Comparison of ENCODE assay signal across 20 mouse cellular contexts in genomic region chr1:183619451-183620059, GRCm38 (mm10).
DNase-seq lines count a peak whose midpoint lies in the region; ATAC-seq and TF ChIP-seq lines count a peak whose summit lies in the region.
"Had no signal": no experiment of that assay in that cellular context is flagged by ENCODE, and none has a peak within 500 bp of the region (broad histone marks: within the 10 kb centered on the region; RNA-seq: fewer than 3 reads in every experiment).

No protein-coding gene starts in this region.

- no peak overlapping the region for H3K9ac ChIP-seq in neural tube, embryonic 15.5 days (replicated peaks)
- H3K9ac ChIP-seq in CH12.LX (ENCODE audit: insufficient read depth, low read depth): no peak overlapping the region
- H3K9ac ChIP-seq: embryonic facial prominence, embryonic 12.5 days; forebrain, embryonic 13.5 days; forebrain, embryonic 15.5 days; forebrain, postnatal 0 days had no signal

- 76% methylated on average over 9 of the region's 9 CpGs for WGBS in neural tube, embryonic 15.5 days

- H3K4me1 ChIP-seq in neural tube, embryonic 15.5 days: 0 out of 2 replicates have a peak, but pooled peaks cover 3% of the 10 kb centered on the region
- peaks cover 0 to 10% of the 10 kb centered on the region in 2 experiments; a peak in 2 of 4 replicates for H3K4me1 ChIP-seq in CH12.LX (ENCODE audit: control insufficient read depth in 1 of 2, insufficient read depth in 2 of 2)
- H3K4me1 ChIP-seq: embryonic facial prominence, embryonic 10.5 days; embryonic facial prominence, embryonic 12.5 days; forebrain, embryonic 13.5 days; forebrain, embryonic 15.5 days had no signal

- in situ Hi-C loops in CH12.LX (cut with MboI; ENCODE audit: low pct_ligation_motif_present, low pct_unique_long_range_greater_than_20kb, low sequenced_read_pairs): no loop called here

- no peak overlapping the region for H3K27ac ChIP-seq in neural tube, embryonic 15.5 days (replicated peaks)
- no peak overlapping the region for H3K27ac ChIP-seq in CH12.LX (ENCODE audit: insufficient read depth, low read depth)
- H3K27ac ChIP-seq: embryonic facial prominence, embryonic 10.5 days; embryonic facial prominence, embryonic 12.5 days; forebrain, embryonic 13.5 days; forebrain, embryonic 15.5 days had no signal

- no peak for ATAC-seq in neural tube, embryonic 15.5 days (ENCODE audit: low FRiP score)
- ATAC-seq: activated CD4-positive, CD25-positive, alpha-beta regulatory T cell, adult 4 months; CD4-positive, CD25-positive, alpha-beta regulatory T cell, adult 4 months; forebrain, embryonic 13.5 days; forebrain, embryonic 15.5 days; forebrain, postnatal 0 days had no signal

- peak; percentile 2 for DNase-seq in neural tube, embryonic 10.5 days (ENCODE audit: extremely low spot score, low spot score)
- peak; percentile 53 for DNase-seq in CH12.LX (ENCODE audit: extremely low read depth)
- no peak for DNase-seq in kidney, adult 9 months
- DNase-seq in urinary bladder, postnatal 25 days (ENCODE audit: low spot score): no peak
- DNase-seq: adrenal gland, adult 8-10 months; adrenal gland, postnatal 14 days; adrenal gland, postnatal 36 days; cerebellum, adult 11-12 months; cerebellum, adult 2 months; cerebellum, adult 9-10 months; cerebellum, postnatal 10 days; cerebellum, postnatal 25 days; forebrain, postnatal 0 days had no signal

- no peak overlapping the region for H3K4me3 ChIP-seq in neural tube, embryonic 15.5 days (replicated peaks)
- no peak overlapping the region for H3K4me3 ChIP-seq in CH12.LX (replicated peaks in 1 of 3; ENCODE audit: low read depth in 2 of 3, low read length in 2 of 3, poor library complexity in 1 of 3)
- H3K4me3 ChIP-seq: embryonic facial prominence, embryonic 10.5 days; embryonic facial prominence, embryonic 12.5 days; forebrain, embryonic 13.5 days; forebrain, embryonic 15.5 days had no signal

- dilution Hi-C loops in CH12.LX (cut with MboI; ENCODE audit: extremely low pct_ligation_motif_present, extremely low pct_unique_long_range_greater_than_20kb, low sequenced_read_pairs): no loop called here

- TF ChIP-seq CTCF in CH12.LX (conservative IDR thresholded peaks at IDR 0.05 in 1 of 2, IDR thresholded peaks at IDR 0.05 in 1 of 2; ENCODE audit: low read depth in 2 of 2, low read length in 2 of 2): no peak

- no peaks in the 10 kb centered on the region for H3K36me3 ChIP-seq in neural tube, embryonic 15.5 days
- H3K36me3 ChIP-seq in CH12.LX (replicated peaks in 1 of 2; ENCODE audit: control insufficient read depth in 1 of 2, insufficient read depth in 1 of 2, low read length in 1 of 2): no peaks in the 10 kb centered on the region
- H3K36me3 ChIP-seq: embryonic facial prominence, embryonic 10.5 days; embryonic facial prominence, embryonic 12.5 days; forebrain, embryonic 15.5 days had no signal

- H3K79me2 ChIP-seq in CH12.LX (replicated peaks; ENCODE audit: control insufficient read depth, extremely low read depth, insufficient read depth, poor library complexity, severe bottlenecking): no peaks in the 10 kb centered on the region

- H3K9me3 ChIP-seq in neural tube, embryonic 15.5 days (replicated peaks): no peaks in the 10 kb centered on the region
- no peaks in the 10 kb centered on the region for H3K9me3 ChIP-seq in CH12.LX (replicated peaks; ENCODE audit: low read length)
- H3K9me3 ChIP-seq: embryonic facial prominence, embryonic 10.5 days; embryonic facial prominence, embryonic 12.5 days; forebrain, embryonic 13.5 days; forebrain, embryonic 15.5 days had no signal

- TF ChIP-seq POLR2A in CH12.LX (IDR thresholded peaks at IDR 0.05; ENCODE audit: low read depth, low read length): no peak

- TF ChIP-seq RAD21 in CH12.LX (IDR thresholded peaks at IDR 0.05; ENCODE audit: low read depth, low read length): no peak

- no peaks in the 10 kb centered on the region for H3K27me3 ChIP-seq in neural tube, embryonic 15.5 days (replicated peaks)
- H3K27me3 ChIP-seq in CH12.LX (replicated peaks): no peaks in the 10 kb centered on the region
- H3K27me3 ChIP-seq: embryonic facial prominence, embryonic 12.5 days; forebrain, embryonic 13.5 days; forebrain, embryonic 15.5 days had no signal

- H3K4me2 ChIP-seq in neural tube, embryonic 15.5 days: no peak overlapping the region
- H3K4me2 ChIP-seq in CH12.LX (ENCODE audit: insufficient read depth, low read depth, poor library complexity, severe bottlenecking): no peak overlapping the region
- H3K4me2 ChIP-seq: embryonic facial prominence, embryonic 12.5 days; forebrain, embryonic 13.5 days; forebrain, embryonic 15.5 days had no signal

- TF ChIP-seq EP300 in CH12.LX (IDR thresholded peaks at IDR 0.05; ENCODE audit: low read length): peak; percentile 74

TF ChIP-seq in CH12.LX, 34 proteins besides CTCF, POLR2A, EP300 and RAD21:
- no peak for TF ChIP-seq POLR2AphosphoS2 (IDR thresholded peaks at IDR 0.05; ENCODE audit: low read depth, low read length)
- no peak for TF ChIP-seq NELFE (IDR thresholded peaks at IDR 0.05; ENCODE audit: low read depth, low read length)
- TF ChIP-seq JUN (IDR thresholded peaks at IDR 0.05; ENCODE audit: insufficient read depth, low read depth, low read length): peak; percentile 38; the same call in 1 of the 2 replicates
- peak; percentile 62; the same call in 1 of the 2 replicates for TF ChIP-seq IRF4 (IDR thresholded peaks at IDR 0.05; ENCODE audit: low read depth, low read length)
- TF ChIP-seq CHD1 (IDR thresholded peaks at IDR 0.05; ENCODE audit: low read depth, low read length): no peak
- TF ChIP-seq JUND (conservative IDR thresholded peaks at IDR 0.05; ENCODE audit: low read depth, low read length): peak; percentile 68
- no peak for TF ChIP-seq HCFC1 (IDR thresholded peaks at IDR 0.05; ENCODE audit: low read depth, low read length)

Comparison
In these comparisons a context has a peak if more than half of its experiments do, and no peak if none do; other contexts are left out.
1. DNase-seq: peak in neural tube, embryonic 10.5 days (single experiment) and CH12.LX (single experiment); none in kidney, adult 9 months (single experiment) and urinary bladder, postnatal 25 days (single experiment).